Mouse (Mus musculus): Measurements from ENCODE around the gene Rragd. TPM values are rescaled to one million over a fixed set of nuclear protein-coding genes. Genes with fewer than 3 reads are reported as not detected.

Gene Rragd
- total RNA-seq, 2 experiments from 2014 or later: 95.4 to 110 TPM

DNA sequence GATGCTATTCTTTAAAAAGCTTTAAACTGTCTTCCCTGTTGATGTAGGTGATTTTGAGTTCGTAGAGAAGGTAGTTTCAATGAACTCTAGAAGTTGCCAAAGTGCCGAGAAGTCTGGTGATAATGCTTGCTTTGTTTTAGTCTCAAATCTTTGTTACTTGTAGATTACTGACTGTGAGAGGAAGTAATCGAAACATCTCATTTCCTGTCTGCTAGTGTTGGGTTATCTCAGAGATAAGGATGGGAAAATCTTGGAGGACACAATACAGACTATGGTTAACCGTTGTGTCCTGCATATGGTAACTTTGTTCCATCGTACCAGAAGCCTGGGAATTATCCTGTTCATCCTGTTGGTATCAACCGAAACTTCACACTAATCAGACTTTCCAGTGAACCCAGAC, 50.7 kb downstream of the Rragd start:
- no peak for DNase-seq

GRCm38 (mm10) chr4:33039826-33040225, 57.0 kb downstream of the Rragd start:
- no peak for DNase-seq

DNA sequence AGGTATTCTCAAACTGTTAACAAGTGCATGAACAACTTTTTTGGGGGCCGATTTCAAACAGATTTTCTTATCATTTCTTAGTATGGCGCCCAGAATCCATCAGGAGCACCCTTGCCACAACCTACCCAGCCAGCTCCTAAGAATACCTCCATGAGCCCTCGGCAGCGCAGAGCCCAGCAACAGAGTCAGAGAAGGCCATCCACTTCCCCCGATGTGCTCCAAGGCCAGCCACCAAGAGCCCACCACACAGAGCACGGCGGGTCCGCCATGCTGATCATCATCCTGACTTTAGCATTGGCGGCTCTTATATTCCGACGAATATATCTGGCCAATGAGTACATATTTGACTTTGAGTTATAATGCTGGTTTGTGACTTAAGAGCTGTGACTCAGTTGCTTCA, 66.8 kb downstream of the Rragd start:
- DNase-seq: no peak

- no peak for DNase-seq
These were observed 69.2 kb downstream of the Rragd start for GRCm38 (mm10) chr4:33052055-33052454.

DNA sequence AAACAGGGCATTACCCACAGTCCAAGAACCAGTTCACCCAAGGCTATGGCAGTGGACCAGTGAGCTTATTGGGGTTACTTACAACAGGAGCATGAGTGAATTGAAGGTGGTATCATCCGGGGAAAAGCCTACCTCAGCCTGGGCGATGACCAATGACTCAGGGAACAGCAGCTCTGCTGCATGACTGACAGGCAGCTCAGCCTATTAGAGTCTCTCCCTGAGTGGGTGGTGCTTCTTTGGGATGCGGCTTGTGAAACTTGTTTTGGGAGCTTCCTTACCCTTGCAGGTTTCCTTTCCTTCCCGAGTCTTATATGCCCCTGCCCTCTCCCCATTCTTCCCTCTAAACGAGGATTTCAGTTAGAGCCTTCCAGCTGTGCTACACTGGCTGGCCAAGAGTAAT, 69.8 kb downstream of the Rragd start:
- no peak for DNase-seq

GRCm38 (mm10) chr4:33054426-33054825, 71.6 kb downstream of the Rragd start:
- no peak for DNase-seq

DNA sequence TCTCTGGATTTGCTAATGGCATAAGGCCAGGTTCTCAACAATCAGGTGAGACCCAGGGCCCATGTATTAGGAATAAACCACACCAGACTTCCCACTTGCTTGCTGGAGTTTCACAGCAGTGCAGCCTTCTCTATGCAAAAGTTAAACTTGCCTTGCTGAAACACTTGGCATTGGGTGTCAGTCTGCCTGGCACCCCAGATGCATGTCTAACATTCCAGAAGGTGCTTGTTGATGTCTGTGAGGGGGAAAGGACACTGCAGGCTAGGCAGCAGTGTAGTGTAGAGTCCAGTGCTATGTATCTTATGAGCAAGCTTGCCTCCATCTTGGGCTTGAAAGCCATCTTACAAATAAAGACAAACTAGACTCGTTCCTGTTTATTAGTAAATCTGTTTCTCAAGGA, 73.5 kb downstream of the Rragd start:
- DNase-seq: peak in 1 of 2 experiments; percentile 46

- peak; percentile 83 to 91 for DNase-seq
These were observed 75.3 kb downstream of the Rragd start for GRCm38 (mm10) chr4:33057890-33058687.

GRCm38 (mm10) chr4:33061158-33061557, 78.3 kb downstream of the Rragd start:
- DNase-seq: no peak

DNA sequence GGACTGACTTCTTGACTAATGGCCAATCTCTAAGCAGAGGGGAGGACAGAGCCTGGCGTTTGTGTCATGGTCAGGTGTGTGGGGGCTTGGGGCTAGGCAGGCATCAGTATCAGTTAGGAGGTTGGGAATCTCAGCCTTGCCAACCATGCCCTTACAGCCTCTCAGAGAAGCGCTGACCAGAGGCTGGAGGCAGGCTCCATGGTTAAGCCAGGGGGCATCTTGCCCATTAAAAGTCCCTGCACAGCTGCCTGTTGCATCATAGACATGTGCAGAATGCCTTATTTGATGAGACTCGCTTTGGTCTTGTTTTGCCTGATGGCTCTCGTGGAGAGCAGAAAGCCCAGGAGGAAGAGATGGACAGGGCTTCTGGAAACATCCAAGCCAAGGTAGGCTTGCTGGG, 80.1 kb downstream of the Rragd start, which contains the start of gene Gabrr2:
Gene Gabrr2 (plus strand): TSS at position 19 of the 400 bp plus-strand sequence.
- DNase-seq: peak; percentile 18 to 33

DNA sequence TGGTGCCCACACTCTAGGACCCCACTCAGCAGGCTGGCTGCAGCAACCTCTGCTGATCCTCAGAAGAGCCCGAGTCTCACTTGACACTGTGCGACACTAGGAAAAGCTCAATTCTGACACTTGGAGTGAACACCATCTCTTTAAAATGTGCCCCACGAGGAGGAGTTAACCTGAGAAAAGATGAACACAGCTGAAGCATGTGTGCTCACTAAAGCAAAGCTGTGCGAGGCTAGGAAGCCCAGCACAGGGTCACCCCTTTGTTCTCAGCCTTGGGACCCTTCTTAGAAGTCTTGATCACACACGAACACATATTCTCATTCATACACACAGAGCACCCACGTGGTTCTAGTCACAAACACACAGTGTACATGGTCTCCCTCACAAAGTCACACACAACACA, 82.1 kb downstream of the Rragd start:
- DNase-seq: no peak

DNA sequence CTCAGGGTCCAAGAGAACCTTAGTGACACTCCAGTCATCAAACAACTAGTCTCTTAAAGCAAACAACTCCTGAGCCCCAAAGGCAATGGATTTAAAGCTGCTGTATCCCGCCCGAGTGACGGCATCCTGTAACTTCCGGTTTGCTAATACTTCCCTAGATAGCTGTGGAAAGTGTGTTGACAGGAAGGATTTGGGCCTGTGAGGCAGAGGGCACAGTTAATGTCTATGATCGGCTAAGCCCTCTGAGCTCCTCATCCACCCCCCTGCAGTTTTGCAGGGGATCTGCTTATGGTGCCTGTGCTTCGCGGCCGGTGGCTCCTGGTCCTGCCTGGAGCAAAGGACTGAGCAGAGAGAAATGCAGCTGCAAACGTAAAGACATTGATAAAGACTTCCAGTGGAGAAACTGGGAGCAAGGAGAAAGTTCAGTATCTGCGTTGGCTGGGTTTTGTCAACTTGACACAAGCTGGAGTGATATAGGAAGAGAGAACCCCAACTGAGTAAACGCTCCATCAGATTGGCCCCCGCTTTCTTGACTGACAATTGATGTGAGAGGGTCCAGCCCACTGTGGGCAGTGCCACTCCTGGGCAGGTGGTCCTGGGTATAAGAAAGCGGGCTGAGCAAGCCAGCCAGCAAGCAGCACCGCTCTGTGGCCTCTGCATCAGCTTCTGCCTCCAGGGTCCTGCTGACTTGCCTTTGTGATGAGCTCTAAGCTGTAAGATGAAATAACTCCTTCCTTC, 83.6 kb downstream of the Rragd start:
- DNase-seq: no peak

DNA sequence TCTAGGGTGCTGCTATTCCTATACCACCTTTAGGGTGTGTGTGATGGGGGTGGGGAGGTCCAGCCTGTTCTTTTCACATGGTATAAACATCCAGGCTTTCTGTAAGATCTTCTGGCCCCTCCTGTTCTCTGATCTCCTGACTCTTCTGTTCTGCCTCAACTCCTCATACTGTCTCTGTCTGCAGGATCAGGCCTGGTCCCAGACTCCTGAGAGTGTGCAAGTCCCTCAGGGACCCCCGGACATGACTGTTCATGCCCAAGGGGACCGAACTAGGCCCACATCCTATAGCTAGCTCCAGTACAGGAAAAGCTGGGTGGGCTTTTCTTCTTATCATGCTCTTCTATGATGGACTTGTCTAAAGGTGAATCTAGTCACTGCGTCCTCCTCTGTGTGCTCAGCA, 84.5 kb downstream of the Rragd start:
- no peak for DNase-seq

DNA sequence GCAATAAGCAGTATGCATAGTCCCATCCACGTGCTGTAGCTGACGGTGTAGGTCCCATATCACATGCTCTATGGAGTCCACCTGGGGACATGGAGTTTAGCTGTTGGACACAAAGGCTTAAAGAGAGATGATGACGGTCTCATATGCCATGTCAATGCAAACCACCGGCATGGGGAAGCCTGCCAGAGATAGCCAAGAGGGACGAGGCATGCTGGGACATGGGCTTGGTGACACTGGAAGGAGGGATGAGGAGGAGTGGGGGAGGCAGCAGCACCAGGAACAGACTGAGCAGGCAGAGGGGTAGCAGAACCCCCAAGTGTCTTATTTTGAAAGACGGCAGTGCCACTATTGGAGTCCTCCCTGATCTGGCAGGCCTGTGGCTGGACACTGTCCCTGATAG, 85.0 kb downstream of the Rragd start:
- DNase-seq: no peak

DNA sequence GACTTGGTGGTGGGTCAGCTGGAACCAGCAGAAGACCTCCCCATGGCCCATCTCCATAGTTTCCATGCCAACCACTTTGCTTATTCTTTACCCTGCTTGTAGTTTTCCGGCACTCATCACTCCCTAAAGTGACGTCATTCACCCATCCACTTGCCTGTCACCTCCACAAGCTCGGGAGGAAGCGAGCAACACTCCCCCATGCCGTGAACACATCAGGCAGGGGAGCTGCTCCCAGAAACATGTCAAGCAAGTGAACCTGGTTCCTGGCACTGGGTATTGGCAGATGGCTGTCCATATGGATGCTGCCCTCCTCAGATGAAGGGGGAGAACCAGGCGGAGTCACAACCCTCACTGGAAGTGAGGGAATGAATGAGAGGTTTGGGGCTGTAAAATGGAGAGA, 86.1 kb downstream of the Rragd start:
- no peak for DNase-seq

- DNase-seq: no peak
These were observed 87.5 kb downstream of the Rragd start for GRCm38 (mm10) chr4:33070326-33070725.

DNA sequence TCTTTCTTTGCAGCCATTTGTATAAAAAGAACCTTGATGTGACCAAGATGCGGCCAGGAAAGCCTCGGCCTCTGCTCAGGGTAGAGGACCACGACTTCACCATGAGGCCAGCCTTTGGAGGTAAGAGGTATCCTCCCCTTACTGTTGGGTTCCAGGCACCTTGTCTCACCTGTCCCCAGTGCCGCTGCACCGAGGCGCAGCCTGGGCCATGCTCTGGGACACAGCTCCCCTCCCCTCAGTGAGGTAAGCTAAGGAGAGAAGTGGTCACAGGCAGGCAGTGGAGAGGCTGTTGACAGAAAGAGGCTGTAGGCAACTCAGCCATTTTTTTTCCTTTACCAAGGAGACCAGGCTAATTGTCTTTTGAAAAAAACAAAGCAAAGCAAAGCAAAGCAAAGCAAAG, 88.5 kb downstream of the Rragd start:
- DNase-seq: no peak

Other genes with a start within 250 kb of the Rragd start
- 10 to 100 TPM; 39.8 to 43.9 TPM for gene Lyrm2, start 182.8 kb upstream of the Rragd start, total RNA-seq (2021)
- gene Ankrd6, start 32.2 kb upstream of the Rragd start, total RNA-seq (2021): 1 to 10 TPM; 4.8 to 5.9 TPM
- gene Ube2j1, start 48.4 kb downstream of the Rragd start, total RNA-seq (2021): 10 to 100 TPM; 38.7 to 43.1 TPM
- 1 to 10 TPM; 1.5 to 1.6 TPM for gene Gabrr2, start 80.0 kb downstream of the Rragd start, total RNA-seq (2021)
- under 1 TPM; 0.59 to 0.62 TPM for gene Gabrr1, start 149.5 kb downstream of the Rragd start, total RNA-seq (2021)
- 10 to 100 TPM; 69.3 to 77.0 TPM for gene Pm20d2, start 206.7 kb downstream of the Rragd start, total RNA-seq (2021)
- not detected for gene Srsf12, start 226.0 kb downstream of the Rragd start, total RNA-seq (2021)

All from heart, adult 18-20 months (tissue).